Mouse (Mus musculus) right cerebral cortex, adult 18-20 months (tissue): ENCODE measurements around the gene Psd4.

Experiments used
- DNase-seq: peaks from one replicate; pipeline ENCODE4 v3.0.0; 2022; ENCODE audit warnings: mixed read lengths

Psd4 gene

DNA sequence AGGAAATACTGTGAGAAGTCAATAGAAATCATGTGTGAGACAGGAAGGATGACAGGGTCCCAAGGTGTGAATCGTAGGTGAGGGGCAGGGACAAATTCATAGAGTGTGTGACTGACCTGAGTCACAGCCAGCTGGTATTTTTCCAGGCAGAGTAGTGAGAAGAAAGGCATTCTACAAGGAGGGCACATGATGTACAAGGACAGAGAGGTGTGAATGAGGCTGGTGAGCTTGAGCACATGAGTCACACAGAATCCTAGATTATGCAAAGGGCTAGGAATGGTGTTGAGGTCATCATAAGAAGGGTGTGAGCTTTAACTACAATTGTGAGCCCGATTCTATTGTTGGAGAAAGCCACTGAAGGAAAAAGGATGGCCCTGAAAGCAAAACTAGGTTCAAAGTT lies 72.7 kb downstream of the Psd4 start:
- no peak for DNase-seq

DNA sequence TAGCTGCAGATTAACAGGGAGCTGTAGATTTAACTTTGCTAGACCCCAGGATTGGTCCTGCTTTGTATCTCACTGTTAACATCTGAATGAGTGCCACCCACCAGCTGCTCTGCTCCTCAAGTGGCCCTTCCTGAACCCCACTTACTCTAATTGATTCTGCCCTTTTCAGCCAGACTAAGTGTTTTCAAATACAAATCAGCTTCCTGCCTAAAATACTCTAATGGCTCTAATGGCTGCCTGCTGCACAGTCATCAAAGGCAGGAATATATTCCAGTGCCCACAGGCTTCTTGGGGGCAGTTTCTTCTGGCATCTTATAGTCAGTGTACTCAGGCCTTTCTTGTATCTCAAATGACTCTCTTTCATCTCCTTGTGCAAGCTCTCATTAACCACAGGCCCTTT lies 74.5 kb downstream of the Psd4 start:
- no peak for DNase-seq

GRCm38 (mm10) chr2:24442303-24442925 lies 75.0 kb downstream of the Psd4 start:
- no peak for DNase-seq

- DNase-seq, result no peak
Measured at GRCm38 (mm10) chr2:24443256-24443790, 75.9 kb downstream of the Psd4 start.

DNA sequence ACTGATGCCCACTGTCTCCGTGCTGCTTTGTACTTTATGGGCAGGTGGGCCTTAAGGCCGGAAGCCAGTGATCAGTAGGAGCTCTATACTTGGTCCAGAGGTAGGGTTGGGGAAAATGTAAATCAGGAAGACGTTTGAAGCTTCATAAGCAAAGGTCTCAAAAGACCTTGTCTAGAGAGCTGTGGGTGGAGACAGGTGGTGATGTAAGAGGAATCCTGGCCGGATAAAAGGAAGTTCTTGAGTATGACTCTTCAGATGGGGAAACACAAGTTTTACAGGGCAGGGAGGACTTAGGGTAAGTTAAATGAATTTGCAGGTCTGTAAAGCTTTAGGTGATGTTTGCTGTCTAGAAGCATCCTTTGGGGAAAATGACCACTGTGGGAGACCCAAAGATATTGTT lies 81.7 kb downstream of the Psd4 start:
- no peak for DNase-seq

DNA sequence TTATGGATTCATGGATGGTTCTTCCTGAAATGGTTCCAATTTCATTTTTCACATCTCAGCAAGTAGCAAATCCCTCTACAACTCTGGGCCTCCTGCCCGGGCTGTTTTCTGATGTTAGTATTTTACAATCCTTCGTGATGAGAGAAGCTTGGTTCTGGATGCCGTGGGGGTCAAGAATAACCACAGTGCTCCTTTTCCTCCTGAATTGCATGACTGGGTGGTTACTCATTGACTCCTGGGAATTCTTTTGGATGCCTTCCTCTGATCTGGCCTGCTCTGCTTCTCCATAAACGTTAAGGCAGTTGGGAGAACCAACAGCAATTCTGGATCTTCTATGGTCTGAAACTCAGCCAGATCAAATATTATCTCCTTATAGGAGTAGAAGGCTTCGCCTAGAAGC lies 85.8 kb downstream of the Psd4 start:
- DNase-seq, result no peak

DNA sequence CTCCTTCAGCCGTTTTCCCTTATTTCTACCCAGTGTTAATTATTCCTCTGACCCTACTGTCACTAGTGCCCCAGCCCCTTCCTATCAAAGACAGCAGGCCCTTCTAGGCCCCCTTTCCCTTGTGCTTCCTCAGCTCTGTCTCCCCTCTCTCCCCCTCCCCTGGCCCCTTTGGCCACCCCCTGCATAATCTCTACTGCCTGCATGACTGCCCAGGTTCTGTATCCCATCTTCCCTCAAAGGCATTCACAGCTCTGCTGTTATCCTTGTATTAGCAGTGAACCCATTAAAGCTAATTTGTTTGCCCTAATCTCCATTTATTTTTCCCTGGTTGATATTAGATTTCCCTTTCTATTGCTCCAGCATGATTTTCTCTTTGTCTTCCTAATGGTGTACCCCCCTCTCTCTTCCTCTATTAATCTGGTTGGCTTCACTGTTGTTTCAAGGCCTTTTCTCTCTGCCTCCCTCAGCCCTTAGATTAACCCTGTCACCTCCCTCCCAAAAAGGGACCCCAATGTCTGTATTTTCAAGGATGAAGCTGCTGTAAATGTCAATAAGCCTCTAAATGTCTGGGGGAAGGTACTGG lies 87.1 kb downstream of the Psd4 start:
- no peak for DNase-seq

DNA sequence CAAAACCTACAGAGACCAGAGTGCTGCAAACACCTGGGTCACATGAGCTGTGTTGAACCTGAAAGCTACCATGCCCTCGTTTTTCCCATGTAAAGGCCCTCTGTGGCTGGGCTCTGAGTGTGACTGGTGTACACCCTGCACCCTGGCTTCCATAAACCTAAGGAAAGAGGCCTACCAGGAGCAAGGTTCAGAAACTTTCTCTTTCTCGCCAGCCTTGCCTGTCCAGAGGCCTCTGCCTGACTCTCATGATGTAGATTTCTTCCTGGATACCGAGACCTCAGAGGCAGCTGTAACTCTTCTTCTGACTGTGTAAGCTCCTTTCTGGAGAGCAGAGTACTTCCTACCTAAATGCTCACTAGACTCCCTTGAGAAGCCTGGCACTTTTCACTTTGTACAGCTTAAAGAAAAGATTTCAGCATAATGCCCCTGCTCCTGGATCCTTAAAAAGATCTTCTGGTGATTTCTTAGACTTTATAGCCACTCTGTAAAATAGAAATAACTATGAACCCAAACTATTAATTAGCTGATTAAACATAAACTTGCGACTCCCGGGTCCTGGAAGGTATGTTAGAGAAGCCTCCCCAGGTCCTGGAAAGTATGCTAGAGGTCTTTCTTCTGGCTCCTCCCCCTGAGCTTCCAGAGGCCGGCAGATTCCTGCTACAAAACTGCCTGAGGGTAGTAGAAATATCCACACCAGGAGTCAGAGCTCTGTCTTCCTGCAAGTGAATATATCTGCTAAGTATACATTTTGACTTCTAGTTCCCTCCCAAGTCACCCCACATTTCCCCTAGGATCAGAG lies 87.9 kb downstream of the Psd4 start:
- no peak for DNase-seq

DNA sequence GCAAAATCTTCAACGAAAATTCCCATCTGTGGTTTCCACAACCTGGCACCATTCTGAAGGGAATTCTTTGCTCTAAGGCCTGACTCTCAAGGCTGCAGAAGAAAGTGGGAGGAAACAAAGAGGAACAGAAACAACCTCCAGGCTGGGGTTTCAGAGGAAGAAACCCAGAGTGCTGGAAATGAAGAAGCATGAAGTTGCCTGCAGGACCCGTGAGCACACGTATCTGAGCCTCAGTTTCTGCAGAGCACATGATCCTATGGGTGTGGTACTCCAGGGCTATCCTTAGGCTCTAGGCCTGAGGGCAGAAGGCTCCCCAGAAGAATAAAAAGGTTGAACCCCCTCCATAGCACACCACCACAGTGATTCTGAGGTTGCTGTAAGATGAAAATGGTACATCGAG lies 89.5 kb downstream of the Psd4 start:
- no peak for DNase-seq

- DNase-seq, result no peak
Measured at GRCm38 (mm10) chr2:24460112-24460807, 92.9 kb downstream of the Psd4 start.

GRCm38 (mm10) chr2:24460808-24461127 lies 93.4 kb downstream of the Psd4 start:
- DNase-seq, result no peak
